Mouse (Mus musculus): ENCODE measurements at regions not wholly inside any gene's neighbourhood (a gene's known extent, or its start where the extent isn't known, plus 50 kb on each side); places are given as distances from the start of the nearest gene placed in this dataset.

- TF ChIP-seq POLR2A (IDR thresholded peaks at IDR 0.05; ENCODE audit: low read depth, low read length) = no peak
- no peak for TF ChIP-seq CTCF (conservative IDR thresholded peaks at IDR 0.05 in 1 of 2, IDR thresholded peaks at IDR 0.05 in 1 of 2; ENCODE audit: low read depth in 2 of 2, low read length in 2 of 2)
- no peak for TF ChIP-seq E2F4 (IDR thresholded peaks at IDR 0.05; ENCODE audit: insufficient replicate concordance, low read depth, low read length)
- TF ChIP-seq TBP (conservative IDR thresholded peaks at IDR 0.05; ENCODE audit: low read depth, low read length) = no peak
- TF ChIP-seq RCOR1 (conservative IDR thresholded peaks at IDR 0.05; ENCODE audit: low read depth, low read length) = no peak
- TF ChIP-seq USF2 (conservative IDR thresholded peaks at IDR 0.05; ENCODE audit: low read depth, low read length) = no peak
- TF ChIP-seq HCFC1 (IDR thresholded peaks at IDR 0.05; ENCODE audit: low read depth, low read length) = no peak
- TF ChIP-seq PAX5 (IDR thresholded peaks at IDR 0.05; ENCODE audit: low read length) = no peak
- TF ChIP-seq EP300 (IDR thresholded peaks at IDR 0.05; ENCODE audit: low read length) = no peak
- TF ChIP-seq NRF1 (IDR thresholded peaks at IDR 0.05; ENCODE audit: low read depth, low read length) = no peak
- no peak for TF ChIP-seq MAX (IDR thresholded peaks at IDR 0.05; ENCODE audit: low read length)
- no peak for TF ChIP-seq ETS1 (conservative IDR thresholded peaks at IDR 0.05; ENCODE audit: low read depth, low read length)
Observed at GRCm38 (mm10) chr5:43339671-43340070, 106.7 kb downstream of the Cpeb2 start.
